Mouse (Mus musculus): ENCODE measurements around the gene 1700001P01Rik.

The 1700001P01Rik gene

DNA sequence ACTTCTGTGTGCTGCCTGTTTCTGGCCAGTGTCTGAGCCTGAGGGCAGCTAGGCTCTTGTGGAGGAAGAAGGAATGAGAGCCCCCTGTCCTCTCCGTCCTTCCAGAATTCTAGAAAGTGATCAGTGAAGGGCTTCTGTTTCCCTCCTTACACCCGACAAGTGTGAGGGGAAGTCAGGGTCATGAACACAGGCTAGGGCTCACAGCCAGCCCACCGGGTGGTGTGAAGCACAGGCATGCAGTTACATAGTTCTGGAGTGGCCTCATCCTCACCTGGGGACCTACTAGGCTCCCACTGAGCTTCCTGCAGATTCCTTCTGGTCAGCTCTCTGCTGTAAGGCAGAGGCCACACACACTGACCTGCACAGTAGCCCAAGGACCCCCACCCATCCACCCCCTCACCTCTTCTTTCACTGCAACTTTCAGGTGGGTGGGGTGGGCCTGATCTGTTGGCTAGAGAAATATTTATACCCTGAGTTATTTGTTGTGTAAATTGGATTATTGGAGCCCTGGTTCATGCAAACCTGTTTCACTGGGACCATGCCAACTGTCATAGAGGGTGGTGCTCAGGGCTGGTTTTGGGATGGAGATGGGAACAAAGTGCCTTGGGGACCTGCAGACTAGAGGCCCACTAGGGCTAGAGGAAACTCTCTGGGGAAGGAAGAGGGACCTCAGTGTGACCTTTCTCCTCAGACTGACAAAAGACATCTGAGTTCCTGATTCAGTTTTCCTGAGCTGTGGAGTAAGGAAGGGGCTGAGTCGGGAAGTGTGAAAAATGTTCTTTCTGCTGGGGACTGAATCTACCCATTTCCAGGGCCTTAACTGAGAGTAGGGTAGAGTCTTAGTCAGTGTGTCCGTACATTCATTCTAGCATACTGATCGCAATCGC lies 33.8 kb upstream of the 1700001P01Rik start:
- DNase-seq (ENCODE audit: low spot score): no peak

DNA sequence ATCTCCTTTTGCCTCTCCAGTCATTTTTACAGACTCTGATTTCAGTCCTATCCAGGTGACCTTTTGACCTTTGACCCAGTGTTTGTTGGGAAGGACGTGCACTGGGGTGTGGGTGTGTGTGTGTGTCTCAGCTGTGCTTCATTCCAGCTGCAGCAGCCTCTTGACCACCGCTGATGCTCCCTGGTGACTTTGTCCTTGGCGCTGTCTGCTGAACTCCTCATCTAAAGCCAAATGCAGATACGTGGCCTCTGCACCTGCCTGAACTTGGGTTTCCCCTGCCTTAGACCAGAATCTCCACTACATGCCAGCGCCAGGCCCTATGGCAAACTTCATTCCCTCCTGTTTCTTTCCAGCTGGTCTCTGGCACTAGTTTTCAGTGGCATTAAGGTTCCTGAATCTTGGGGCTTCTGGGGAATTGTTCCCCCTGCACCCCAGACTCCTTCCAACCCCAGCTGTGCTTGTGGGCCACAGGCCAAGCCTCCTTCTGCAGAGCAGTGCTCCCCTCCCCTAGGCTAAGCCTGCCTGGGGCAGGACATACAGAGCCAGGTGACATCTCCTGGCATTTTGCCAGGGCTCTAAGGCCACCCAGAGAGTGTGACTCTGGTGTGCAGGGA lies 33.0 kb upstream of the 1700001P01Rik start:
- no peak for DNase-seq (ENCODE audit: low spot score)

DNA sequence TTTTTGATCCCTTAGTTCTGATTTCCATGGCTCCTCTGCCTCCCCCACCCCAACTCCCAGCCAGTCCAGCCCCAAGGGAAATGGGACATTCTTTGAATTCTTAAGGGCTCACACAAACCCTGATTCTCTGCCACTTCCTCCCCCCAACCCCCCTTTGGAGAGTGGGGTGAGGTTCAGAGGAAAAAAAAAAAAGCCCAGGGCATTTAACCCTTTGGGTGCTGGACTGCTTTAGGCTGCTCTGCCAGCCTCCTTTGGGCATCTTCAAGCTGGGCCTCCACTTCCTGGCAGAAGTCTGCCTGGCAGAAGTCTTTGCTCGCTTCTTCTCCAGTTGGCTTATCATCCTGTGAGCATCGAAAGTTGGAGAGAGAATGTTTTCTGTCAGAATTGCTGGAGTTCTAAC lies 32.4 kb upstream of the 1700001P01Rik start:
- no peak for DNase-seq (ENCODE audit: low spot score)

DNA sequence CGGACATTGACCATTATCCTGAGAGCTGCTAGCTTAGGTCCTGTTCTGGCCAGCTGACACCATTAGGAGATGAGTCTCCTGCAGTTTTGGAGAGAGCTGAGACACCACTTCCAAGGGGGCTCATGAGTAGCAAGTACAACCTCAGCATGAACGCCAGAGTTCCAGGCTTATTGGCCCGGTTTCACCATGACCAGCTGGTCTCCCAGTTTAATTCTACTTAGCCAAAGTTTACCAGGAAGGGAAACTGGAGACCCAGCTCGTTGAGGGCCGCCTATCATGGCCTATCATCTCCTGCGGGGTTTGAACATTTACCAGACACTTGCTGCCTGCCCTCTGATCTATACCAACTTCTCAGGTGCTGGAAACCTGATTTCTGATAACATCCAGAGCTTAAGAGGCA lies 31.9 kb upstream of the 1700001P01Rik start:
- no peak for DNase-seq (ENCODE audit: low spot score)

DNA sequence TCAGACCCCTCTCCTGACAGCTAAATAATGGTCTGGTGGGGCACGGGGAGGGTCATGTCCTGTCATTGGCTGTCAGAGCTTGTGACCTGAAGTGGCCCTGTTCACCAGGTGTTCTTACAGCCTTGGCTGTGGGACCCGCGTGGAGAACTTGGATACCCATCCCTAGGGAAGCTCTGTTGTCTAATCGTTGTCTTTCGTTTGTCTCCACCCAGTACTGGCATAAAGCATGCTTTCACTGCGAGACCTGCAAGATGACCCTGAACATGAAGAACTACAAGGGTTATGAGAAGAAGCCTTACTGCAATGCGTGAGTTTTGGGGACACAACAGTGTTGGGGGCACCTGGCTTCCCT lies 30.9 kb upstream of the 1700001P01Rik start:
- DNase-seq (ENCODE audit: low spot score): no peak

DNA sequence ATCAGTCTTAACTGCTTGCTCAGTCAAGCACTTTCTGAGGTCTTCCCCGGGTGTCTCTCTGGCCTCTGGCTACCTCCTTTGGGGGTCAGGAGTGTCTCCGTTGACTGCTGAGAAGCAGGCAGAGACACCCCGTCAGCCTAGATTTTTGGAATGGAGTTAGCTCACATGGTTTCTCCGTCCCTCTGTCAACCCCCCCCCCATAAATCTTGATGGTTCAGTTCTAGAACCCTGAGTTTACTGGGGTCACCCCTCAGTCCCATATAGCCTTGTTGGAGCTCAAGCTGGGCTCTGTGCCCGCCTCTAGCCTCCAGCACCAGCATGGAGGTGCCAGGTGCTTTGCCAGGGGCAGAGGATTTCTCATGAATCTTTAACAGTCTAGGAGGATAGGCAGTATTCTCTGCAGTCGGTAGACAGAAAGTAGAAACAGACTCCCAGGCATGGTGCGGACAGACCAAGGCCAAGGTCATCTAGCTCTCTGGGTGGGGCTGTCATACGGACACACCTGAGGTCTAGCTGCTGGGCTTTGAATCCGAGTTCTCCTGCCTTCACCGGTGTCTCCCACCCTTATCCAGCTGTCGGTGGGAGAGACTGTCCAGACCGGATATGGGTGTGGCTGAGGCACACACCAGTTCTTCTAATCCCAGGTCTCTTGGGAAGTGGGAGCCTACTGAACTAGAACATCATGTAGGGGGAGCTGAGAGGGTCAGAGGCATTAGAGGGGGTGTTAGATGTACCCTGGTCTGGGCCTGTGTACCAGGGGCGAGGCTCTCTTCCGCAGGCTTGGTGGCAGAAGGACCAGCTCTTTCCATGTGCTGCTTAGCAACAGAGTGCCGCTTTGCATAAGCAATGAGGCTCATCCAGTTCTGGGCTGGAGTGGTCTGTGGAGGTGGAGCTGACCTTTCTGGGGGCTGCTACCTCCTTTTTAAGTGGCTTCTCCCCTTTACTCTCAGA lies 30.2 kb upstream of the 1700001P01Rik start:
- no peak for DNase-seq (ENCODE audit: low spot score)

DNA sequence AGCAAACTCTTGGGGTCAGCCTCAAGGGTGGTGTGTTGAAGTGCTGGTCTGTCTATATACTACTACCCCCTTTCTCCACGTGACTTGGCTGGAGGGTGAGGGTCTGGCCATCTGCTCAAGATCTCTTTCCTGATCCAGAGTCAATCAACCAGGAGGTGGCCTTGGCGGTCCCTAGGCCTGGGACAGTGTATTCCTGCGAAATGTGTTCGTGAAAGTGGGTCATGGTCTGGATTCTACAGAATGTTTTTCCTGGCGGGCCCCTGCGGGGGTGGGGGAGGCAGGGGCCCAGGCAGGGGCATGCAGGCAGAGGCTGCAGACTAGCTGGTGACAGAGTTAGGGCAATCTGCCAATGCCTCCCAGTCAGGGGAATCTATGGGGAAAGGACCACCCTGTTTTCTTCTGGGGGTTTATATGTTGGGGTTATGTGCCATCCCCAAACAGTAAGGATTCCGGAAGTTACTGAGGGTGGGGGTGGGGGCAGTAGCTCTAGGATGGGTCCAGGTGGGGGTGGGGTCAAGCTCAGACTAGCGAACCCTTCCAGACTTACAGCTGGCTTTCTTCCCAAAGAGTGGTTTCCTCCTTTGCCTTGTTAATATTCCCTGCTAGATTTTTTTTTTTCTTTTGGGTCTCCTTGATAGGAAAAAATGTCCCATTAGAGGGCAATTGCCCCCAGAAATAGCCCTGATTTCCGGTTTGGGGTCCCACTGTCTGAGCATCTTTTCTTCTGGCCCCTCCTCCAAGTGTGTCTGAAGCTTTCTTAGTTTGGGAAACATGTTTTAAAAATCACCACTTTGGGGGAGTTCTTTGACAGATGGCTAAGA lies 29.3 kb upstream of the 1700001P01Rik start:
- no peak for DNase-seq (ENCODE audit: low spot score)

DNA sequence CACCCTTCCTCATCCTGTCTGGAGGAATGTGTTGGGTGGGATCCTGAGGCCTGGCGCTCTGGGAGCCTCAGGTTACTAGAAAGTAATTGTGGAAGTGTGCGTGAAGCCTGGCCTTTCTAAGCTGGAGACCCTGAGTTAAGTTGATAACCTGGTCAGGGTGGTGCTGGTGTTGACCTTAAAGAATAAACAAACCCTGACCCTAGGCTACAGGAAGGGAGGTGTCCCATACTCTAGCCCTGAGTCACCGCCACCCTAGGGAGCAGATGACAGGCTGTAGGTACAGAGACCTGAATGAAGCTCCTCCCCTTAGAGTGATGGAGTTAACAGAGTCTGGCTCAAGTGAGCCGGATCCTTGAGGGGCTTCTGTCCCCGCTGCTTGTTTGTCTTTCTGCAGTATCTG lies 28.1 kb upstream of the 1700001P01Rik start:
- no peak for DNase-seq (ENCODE audit: low spot score)

DNA sequence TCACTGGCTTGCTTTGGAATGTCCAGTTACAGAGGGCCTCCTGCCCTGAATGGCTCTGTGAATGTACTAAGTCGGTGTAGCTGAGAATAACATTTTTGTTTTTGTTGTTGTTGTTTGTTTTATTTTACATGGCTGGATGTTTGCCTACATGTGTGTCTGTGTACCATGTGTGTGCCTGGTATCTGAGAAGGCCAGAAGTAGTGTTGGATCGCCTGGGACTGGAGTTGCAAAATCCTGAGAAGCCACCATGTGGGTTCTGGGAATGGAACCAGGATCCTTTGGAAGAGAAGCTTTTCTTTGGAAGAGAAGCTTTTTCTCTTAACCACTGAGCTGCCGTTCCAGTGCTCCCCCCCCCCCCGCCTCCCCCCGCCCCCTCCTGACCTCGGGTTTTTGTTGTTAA lies 26.8 kb upstream of the 1700001P01Rik start:
- DNase-seq (ENCODE audit: low spot score): no peak

DNA sequence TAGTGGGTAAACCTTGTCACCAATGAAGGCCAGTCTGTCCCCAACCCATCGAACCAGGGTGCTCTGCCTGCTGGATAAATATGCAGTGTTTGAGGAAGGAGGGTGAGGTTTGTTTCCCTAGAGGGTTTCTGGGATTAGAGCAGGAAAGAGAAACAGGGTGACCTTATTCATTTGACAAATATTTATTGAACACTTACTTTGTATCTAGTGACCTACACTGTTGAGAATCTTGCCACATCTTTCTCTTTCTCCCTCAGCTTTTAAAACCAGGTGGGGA lies 26.4 kb upstream of the 1700001P01Rik start:
- no peak for DNase-seq (ENCODE audit: low spot score)

DNA sequence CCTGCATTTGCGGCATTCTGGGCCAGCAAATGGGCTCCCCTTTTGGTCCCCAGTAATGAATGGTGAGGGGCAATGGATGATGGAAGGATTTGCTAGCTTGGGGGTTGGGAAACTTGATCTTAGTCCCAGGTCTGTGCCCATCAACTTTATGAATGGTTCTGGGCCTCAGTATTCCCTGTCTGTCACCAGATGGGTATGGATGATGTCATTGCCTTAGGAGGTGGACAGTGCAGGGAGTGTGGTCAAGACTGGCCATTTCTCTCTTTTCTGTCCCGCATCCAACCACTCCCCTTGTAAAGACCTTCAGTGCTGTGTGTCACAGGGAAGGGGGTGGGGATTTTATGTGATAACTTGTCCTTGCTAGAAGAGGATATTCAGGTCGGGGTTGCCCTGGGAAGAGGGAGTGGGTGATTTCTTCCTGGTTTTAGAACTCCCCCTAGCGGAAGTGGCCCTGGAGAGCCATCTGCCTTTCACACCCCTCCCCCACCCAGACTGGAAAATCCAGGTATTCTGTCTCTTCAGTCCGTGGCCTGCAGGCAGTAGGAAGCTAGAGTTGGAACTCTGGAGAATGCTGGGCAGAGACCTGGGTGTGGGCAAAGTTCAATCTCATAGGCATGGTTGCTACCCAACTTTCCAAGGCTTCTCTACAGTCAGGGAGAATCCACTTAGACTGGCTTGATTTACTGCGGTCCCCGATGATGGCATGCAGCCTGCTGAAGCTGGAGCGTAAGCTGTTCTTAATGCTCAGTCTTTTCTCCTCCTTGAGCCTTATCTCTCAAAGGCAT lies 25.9 kb upstream of the 1700001P01Rik start:
- DNase-seq (ENCODE audit: low spot score): no peak

DNA sequence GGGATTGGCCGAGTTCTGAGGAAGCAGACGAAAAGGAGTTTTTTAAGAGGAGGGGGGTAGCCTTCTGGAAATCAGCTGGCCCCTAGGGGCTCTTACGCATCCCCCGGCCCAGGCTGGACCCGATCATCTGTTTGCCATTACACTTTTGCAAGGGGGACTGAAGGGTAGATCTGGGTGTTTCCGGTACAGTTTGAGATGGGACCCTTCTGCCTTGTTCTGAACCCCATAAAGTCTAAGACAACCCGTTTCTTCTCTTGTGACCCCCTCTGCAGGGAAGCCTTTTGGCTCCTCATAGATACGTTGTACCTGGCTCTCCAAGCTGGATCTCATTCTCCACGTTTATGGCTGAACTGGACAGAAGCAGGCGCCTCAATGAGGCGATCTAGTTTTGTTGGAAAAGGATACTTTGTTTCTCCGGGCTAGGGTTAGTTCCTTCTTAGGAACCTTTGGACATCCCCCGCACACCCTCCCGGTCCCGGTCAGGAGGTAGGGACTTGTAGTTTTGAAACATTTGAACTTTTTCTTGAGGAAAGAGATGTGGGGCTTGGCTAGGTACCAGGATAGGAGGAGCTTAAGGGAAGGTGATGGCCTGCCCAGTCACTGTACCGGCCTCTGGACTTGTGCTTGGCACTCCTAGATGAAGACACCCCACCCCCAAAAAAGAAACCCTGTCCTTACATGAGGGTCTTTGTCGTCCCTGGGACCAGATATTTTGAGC lies 25.1 kb upstream of the 1700001P01Rik start:
- DNase-seq (ENCODE audit: low spot score): no peak

DNA sequence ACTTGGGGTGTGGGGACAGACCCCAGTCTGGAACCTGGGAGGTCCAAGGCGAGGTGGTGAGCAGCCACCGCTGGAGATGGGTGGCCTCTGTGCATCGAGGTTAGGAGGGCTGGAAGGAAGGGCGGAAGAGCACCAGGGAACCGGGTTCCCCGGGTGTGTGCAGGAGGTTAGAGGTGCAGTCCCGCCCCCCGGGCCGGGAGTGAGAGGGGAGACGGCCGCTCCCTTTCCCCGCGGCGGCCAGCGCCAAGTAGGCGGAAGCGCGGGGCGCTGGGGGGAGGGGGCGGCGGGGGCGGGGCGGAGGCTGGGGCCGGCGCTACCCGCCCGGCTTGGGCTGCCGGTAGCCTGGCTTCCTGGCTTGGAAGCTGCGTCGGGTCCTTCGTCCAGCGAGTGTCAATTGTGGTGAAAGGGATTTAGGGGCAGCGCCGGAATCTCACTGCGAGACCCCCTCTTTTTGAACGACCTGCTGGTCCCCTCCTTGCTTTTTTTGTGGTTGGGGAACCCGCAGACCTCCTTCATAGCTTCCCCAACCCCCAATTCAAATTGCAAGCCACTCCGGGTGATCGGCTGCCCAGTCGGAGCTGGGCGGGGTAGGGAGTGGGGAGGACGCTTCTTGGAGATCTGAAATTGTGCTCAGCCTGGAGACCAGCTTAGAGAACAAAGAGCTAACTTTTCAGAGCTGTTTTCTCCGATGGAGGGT lies 24.4 kb upstream of the 1700001P01Rik start:
- no peak for DNase-seq (ENCODE audit: low spot score)

DNA sequence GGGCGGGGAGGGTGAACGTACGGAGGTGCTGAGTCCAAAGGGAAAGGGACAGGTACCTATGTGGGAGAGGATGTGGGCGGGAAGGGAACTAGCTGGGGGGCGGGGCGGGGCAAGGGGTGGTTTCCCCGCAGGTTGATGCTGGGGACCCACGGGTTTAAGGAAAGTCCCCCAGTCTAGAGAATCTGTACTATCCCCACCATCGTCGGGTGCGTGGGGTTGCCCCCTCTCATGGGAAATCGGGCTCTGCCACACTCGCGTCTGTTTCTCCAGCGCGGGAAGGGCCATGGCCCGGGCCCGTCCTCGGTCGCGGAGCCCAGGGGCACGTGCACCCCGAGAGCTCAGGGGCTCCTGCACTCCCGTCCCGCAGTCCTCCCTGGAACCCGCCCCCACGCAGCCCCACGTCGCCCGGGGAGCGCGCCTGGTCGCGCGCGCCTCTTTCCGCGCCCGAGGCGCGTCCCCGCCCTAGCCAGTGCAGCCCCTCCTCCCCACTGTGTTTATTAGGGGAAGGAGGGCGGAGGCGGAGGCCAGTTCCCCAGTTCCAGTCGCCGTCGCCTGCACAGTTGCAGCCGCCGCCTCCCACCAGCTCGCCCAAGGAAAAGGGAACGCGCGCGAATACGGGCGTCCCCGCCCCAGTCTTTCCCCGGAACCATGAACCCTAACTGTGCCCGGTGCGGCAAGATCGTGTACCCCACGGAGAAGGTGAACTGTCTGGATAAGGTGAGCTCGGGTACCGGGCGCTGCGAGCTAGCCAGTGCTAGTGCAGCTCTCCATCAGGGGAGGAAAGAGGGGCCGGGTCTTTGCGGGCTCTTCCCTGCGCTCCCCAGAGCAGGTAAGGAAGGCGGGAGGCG lies 23.7 kb upstream of the 1700001P01Rik start:
- no peak for DNase-seq (ENCODE audit: low spot score)

DNA sequence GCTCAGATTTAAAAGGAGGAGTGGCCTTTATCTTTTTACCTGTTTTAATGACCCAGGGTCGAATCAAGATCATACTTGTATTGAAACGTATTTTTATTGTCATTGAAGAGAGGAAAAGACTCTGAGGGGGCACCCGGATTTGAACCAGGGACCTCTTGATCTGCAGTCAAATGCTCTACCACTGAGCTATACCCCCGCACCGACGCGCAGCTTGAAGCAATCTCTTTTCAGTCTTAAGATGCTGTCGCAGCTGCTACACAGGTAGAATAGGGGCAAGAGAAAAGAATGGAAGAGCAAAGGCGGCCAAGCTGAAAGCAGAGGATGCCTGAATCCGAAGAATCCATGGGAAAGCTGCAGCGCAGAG lies 23.0 kb upstream of the 1700001P01Rik start, which contains the start of gene Lasp1:
Lasp1 (plus strand) TSS at position 219 of the 364 bp plus-strand sequence.
- DNase-seq (ENCODE audit: low spot score): peak; percentile 77

DNA sequence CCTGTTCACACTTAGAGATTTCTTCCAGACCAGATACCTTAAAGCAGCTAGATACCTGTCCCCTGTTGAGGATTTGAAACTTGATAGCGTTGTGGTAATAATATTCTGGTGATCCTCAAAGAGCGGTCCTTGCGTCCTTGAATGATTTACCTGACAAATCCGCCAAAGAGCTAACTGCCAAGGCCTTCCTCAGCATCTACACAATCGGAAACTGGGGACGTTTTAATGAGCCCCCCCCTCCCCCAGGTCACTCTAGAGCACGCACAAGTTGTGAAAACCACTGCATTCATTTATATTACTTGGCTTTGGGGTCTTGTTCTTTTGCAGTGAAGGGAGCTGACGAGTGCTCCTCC lies 22.3 kb upstream of the 1700001P01Rik start:
- no peak for DNase-seq (ENCODE audit: low spot score)

DNA sequence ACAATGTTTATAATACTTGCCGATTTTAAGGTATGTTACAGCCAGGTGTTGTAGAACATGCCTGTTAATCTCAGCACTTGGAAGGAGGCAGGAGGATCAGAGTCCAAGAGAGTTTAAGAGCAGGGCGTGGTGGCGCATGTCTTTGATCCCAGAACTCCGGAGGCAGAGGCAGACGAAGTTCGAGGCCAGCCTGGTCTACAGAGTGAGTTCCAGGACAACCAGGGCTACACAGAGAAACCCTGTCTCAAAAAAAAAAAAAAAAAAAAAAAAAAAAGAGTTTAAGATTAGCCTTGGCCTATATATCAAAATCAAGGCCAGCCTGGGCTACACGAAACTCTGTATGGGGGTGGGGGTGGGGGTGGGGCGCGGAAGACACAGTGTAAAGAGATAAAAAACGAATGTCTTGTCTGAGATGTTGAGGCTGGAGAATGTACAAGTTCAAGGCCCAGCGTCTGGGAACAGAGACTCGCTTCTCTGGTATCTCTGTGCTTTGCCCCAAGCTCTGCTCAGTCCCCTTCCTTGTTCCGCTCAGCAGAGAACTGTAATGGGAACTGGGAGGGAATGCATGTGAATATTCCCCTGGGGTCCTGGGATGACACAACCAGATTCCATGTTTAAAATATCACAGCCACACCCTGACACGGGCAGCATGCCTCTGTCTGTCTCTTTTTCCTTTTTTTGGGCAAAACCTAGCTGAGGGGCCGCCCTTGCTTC lies 21.8 kb upstream of the 1700001P01Rik start:
- no peak for DNase-seq (ENCODE audit: low spot score)

DNA sequence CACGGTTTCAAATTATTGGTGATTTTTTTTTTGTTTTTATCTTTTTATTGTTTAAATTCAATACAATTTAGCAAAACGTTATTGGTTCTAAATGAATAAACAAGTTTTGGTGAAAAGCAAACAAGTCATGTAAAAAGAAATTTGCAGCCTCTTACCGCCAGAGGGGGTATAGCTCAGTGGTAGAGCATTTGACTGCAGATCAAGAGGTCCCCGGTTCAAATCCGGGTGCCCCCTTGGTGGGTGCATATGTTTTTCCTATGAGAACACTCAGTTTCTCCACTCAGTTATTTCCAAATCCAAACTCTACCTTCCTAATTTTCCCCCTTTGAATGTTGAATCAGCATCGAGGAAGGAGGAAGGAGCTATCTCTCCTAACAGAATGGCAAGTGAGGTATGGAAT lies 21.2 kb upstream of the 1700001P01Rik start:
- peak; percentile 62 for DNase-seq (ENCODE audit: low spot score)
